Mouse (Mus musculus): ENCODE results near the gene Slit3. TPM values are rescaled to one million over a fixed set of nuclear protein-coding genes. Genes with fewer than 3 reads are reported as not detected.

Gene Slit3
- total RNA-seq, 2 experiments from 2014 or later, result 56.7 to 60.0 TPM

- TF ChIP-seq CTCF (IDR thresholded peaks at IDR 0.05), result no peak
- intact Hi-C loops (cut with DNase I), result no loop called here
- DNase-seq (ENCODE audit: extremely low spot score in 1 of 2, low spot score in 2 of 2), result no peak
- no peak overlapping the region for H3K27ac ChIP-seq
- H3K4me3 ChIP-seq, result no peak overlapping the region
Measured at GRCm38 (mm10) chr11:35624515-35625270, 503.7 kb downstream of the Slit3 start.

GRCm38 (mm10) chr11:35625576-35625975 is 504.6 kb downstream of the Slit3 start:
- no peak for TF ChIP-seq CTCF (IDR thresholded peaks at IDR 0.05)
- intact Hi-C loops (cut with DNase I), result no loop called here
- Histone ChIP-seq H3K4me3 (no peak overlapping the region), H3K27ac (no peak overlapping the region)
- no peak for DNase-seq (ENCODE audit: extremely low spot score in 1 of 2, low spot score in 2 of 2)

- H3K4me3 ChIP-seq, result no peak overlapping the region
- no peak overlapping the region for H3K27ac ChIP-seq
- intact Hi-C loops (cut with DNase I), result no loop called here
- DNase-seq (ENCODE audit: extremely low spot score in 1 of 2, low spot score in 2 of 2), result no peak
- no peak for TF ChIP-seq CTCF (IDR thresholded peaks at IDR 0.05)
Measured at GRCm38 (mm10) chr11:35626161-35626885, 505.3 kb downstream of the Slit3 start.

- intact Hi-C loops (cut with DNase I), result no loop called here
- no peak overlapping the region for H3K4me3 ChIP-seq
- no peak for DNase-seq (ENCODE audit: extremely low spot score in 1 of 2, low spot score in 2 of 2)
- no peak overlapping the region for H3K27ac ChIP-seq
- no peak for TF ChIP-seq CTCF (IDR thresholded peaks at IDR 0.05)
Measured at GRCm38 (mm10) chr11:35627815-35628214, 506.8 kb downstream of the Slit3 start.

- intact Hi-C loops (cut with DNase I), result no loop called here
- Histone ChIP-seq H3K4me3 (no peak overlapping the region), H3K27ac (no peak overlapping the region)
- TF ChIP-seq CTCF (IDR thresholded peaks at IDR 0.05), result no peak
- no peak for DNase-seq (ENCODE audit: extremely low spot score in 1 of 2, low spot score in 2 of 2)
Measured at GRCm38 (mm10) chr11:35632262-35632661, 511.2 kb downstream of the Slit3 start.

GRCm38 (mm10) chr11:35637102-35637501 is 516.1 kb downstream of the Slit3 start:
- TF ChIP-seq CTCF (IDR thresholded peaks at IDR 0.05), result no peak
- intact Hi-C loops (cut with DNase I), result no loop called here
- H3K27ac ChIP-seq, result no peak overlapping the region

GRCm38 (mm10) chr11:35638862-35639384 is 517.9 kb downstream of the Slit3 start:
- H3K27ac ChIP-seq, result no peak overlapping the region
- no peak for TF ChIP-seq CTCF (IDR thresholded peaks at IDR 0.05)
- intact Hi-C loops (cut with DNase I), result no loop called here
- DNase-seq (ENCODE audit: extremely low spot score in 1 of 2, low spot score in 2 of 2), result no peak
- no peak overlapping the region for H3K4me3 ChIP-seq

More at GRCm38 (mm10) chr11:35637102-35637501, 516.1 kb downstream of the Slit3 start:
- DNase-seq (ENCODE audit: extremely low spot score in 1 of 2, low spot score in 2 of 2), result no peak
- no peak overlapping the region for H3K4me3 ChIP-seq

GRCm38 (mm10) chr11:35639428-35639827 is 518.4 kb downstream of the Slit3 start:
- no peak overlapping the region for H3K4me3 ChIP-seq
- no peak overlapping the region for H3K27ac ChIP-seq
- TF ChIP-seq CTCF (IDR thresholded peaks at IDR 0.05), result no peak
- DNase-seq (ENCODE audit: extremely low spot score in 1 of 2, low spot score in 2 of 2), result no peak
- intact Hi-C loops (cut with DNase I), result no loop called here

GRCm38 (mm10) chr11:35651286-35651685 is 530.3 kb downstream of the Slit3 start:
- no peak for DNase-seq (ENCODE audit: extremely low spot score in 1 of 2, low spot score in 2 of 2)
- H3K27ac ChIP-seq, result no peak overlapping the region
- TF ChIP-seq CTCF (IDR thresholded peaks at IDR 0.05), result no peak
- H3K4me3 ChIP-seq, result no peak overlapping the region
- intact Hi-C loops (cut with DNase I), result no loop called here

- intact Hi-C loops (cut with DNase I), result no loop called here
- H3K4me3 ChIP-seq, result no peak overlapping the region
- no peak overlapping the region for H3K27ac ChIP-seq
- no peak for DNase-seq (ENCODE audit: extremely low spot score in 1 of 2, low spot score in 2 of 2)
- no peak for TF ChIP-seq CTCF (IDR thresholded peaks at IDR 0.05)
Measured at GRCm38 (mm10) chr11:35655836-35656235, 534.8 kb downstream of the Slit3 start.

GRCm38 (mm10) chr11:35657582-35657981 is 536.6 kb downstream of the Slit3 start:
- no peak for TF ChIP-seq CTCF (IDR thresholded peaks at IDR 0.05)
- intact Hi-C loops (cut with DNase I), result no loop called here
- H3K4me3 ChIP-seq, result no peak overlapping the region
- DNase-seq (ENCODE audit: extremely low spot score in 1 of 2, low spot score in 2 of 2), result no peak
- no peak overlapping the region for H3K27ac ChIP-seq

GRCm38 (mm10) chr11:35660967-35661366 is 539.9 kb downstream of the Slit3 start:
- TF ChIP-seq CTCF (IDR thresholded peaks at IDR 0.05), result no peak
- Histone ChIP-seq H3K4me3 (no peak overlapping the region), H3K27ac (no peak overlapping the region)
- intact Hi-C loops (cut with DNase I), result loop anchor here (10.0 kb wide), 1 partner anchor 816 kb away; no protein-coding TSS in a partner anchor
- DNase-seq (ENCODE audit: extremely low spot score in 1 of 2, low spot score in 2 of 2), result no peak
